Mouse (Mus musculus) testis, postnatal 10 days (tissue): ENCODE data around the gene Pskh1.

Experiments used
- DNase-seq: peaks from one replicate; pipeline ENCODE4 v3.0.0; 2021; ENCODE audit warnings: low spot score

Pskh1 gene

DNA sequence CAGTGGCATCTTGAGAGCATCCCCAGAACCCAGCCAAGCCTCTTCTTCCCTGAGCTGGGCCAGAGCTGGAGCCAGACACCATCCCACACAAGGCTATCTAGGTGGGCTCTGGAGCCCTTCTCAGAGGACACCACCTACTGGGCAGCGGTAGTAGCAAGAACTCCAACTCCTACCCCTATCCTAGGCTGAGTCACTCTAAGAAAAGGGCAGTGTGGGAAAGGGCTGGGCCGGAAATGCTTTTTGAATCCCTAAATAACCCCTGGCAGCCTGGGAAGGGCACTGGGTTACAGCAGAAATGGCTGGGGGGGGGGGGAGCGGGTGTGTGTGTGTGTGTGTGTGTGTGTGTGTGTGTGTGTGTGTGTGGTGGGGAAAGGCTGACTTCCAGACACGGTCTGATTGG lies 57.6 kb downstream of the Pskh1 start:
- peak; percentile 43 for DNase-seq

DNA sequence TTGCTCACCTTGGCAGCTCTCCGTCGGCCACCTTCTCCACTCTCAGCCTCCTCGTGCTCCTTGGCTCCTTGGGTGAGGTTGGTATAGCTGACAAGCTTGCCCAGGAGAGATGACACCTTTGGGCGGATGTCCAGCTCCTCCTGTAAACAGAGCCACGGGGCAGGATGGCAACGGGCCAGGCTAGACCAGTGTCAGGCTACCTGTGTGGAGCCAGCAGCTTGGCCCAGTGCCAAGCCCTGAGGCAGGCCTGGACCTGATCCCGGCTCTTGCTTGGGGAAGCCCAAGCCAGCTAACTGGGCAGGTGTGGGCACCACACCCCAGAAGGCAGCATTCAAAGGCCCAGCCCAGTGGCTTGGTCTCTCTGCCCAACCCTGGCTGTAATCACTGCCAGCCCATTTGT lies 59.1 kb downstream of the Pskh1 start:
- peak; percentile 72 for DNase-seq

DNA sequence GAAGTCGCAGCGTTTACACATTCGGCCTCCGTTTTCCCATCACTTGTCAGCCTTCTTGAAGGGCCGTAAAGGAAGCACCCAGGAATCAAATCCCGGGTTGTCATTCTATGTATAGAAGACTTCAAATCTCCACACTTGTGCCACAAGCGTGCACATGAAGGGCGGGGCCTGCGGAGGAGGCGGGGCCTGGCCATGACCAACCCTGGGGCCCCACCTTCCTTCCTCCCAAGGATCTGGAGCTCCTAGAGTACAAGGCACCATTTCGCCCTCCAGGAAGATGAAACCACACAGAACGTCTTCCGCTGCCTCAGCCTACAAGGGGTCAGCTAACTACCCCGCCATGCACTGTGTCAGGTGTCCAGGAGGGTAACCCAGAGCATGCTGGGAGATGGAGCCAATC lies 60.9 kb downstream of the Pskh1 start:
- DNase-seq: peak; percentile 49

DNA sequence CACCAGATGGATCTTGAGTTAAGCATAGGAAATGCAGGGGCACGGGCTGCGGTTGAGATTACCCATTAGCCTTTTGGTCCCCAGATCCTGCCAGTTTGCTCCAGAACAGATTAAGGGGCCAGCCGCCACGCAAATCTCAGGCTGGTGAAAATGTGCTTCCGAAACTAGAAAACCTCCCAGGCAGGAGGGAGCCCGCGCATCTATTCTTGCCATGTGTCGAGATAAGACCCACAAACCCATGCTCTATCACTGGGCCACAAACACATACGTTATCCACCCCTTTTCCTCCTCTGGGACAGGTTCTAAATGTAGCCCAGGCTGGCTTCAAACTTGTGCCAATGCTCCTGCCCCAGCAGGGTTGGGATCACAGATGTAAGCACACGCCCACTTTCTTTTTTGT lies 61.3 kb downstream of the Pskh1 start:
- DNase-seq: no peak

DNA sequence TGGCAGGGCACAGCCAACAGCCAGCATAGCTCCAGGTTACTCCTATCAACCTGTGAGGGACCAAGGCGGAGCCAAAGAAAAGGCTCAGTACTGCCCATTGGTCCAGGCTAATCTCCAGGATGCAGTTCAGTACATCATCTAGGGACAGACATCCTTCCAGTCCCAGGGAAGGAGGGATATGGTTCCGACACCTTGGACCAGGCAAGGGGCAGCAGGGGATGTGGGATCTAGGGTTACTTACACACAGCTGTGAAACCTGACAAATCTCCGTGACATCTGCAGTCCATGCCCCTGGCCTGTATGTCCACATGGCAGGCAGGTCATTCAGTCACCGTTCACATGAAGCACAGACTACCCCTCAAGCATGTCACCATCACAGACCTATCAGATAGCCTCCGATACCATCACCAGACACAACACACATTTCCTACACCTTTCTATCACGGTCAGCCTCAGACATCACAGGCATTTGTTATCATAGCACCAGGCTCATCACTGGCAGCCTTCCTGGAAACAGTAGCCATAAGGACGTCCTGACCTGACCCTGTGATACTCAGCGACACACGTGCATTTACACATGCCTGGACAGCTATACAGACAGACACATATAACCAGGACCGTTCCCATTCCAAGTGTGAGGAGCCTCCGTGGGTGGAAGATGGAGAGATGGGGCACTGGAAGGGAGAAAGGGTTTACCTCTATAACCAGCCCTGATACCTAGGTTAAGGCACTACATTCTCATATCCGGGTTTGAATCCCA lies 64.4 kb downstream of the Pskh1 start:
- DNase-seq: no peak

DNA sequence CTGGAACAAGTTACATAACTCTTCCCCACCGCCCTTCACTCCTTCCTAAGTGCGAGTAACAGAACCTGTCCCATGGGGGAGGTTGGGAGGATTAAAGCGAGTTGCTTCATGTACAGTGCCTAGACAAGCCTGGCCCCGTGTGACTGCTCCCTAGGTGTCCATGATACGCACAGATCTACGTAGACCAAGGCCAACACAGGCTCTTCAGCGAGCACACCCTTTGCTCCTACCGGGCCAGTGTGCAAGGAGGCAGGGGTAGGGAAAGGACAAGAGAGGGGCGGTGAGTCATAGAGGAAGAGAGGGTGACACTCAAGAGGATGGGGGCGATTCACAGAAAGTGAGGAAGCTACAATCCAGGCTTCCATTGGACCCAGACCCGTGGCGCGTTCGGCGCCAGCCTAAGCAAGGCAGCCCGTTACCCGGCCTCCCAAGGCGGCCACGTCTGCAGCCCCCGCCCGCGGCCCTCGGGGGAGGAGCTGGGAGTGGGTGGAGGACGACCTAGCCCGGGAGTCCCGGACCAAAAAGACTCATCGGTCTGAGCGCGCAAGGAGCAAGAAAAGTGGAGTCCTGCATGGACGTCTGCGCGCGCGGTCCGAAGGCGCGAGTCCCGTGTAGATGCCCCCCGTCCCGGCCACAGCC lies 65.1 kb downstream of the Pskh1 start:
- peak; percentile 79 for DNase-seq

DNA sequence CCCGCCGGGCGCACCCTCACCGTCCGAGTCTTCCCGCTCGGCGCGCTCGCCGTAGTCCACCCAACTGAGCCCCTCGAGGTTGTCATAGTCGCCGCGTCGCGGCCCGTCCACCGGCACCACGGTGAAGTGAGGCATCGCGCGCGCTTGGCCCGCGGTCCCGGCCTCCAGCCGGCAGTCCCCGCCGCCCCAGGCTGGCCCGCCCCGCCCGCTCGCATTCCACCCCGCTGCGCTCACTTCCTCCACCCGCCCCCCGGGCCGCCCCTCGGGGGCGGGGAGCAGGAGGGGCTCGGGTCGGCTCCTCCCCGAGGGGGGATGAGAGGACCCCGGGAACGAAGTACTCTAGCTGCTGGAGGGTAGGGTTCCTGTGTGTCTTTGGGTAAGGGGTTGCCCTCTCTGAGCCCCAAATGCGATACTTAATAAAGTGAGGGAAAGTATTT lies 65.7 kb downstream of the Pskh1 start, which contains the start of gene Slc12a4:
Gene Slc12a4 (minus strand): TSS at position 193 of the 437 bp plus-strand sequence.
- DNase-seq: peak; percentile 92

DNA sequence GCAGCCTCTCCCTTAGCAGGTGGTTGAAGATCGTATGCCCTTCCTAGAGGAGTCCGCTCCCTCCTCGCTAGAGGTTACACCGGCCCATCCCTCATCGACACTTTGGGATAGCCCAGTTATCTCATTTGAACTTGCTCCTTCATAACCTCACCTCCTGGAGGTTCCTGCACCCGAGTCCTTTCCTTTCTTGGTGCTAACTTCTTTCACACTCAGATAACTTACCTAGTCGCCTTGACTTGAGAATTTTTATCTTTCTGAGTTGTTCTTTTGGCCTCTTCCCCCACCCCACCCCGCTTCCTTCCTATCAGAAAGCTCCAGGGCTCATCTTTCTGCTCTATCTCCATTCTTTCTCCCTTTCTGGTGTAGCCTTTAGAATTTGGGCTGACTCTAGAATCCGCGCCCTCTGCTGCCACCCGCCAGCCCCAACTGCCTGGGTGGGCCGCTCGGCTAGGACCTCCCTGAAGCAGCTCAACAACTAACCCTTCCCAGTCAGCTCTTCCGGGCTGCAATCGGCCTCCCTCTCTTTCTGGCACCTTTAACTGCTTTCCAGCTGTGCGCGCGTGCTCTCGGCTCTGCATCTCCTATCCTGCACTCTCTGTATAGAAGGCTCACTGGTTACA lies 66.6 kb downstream of the Pskh1 start:
- DNase-seq: peak; percentile 74

DNA sequence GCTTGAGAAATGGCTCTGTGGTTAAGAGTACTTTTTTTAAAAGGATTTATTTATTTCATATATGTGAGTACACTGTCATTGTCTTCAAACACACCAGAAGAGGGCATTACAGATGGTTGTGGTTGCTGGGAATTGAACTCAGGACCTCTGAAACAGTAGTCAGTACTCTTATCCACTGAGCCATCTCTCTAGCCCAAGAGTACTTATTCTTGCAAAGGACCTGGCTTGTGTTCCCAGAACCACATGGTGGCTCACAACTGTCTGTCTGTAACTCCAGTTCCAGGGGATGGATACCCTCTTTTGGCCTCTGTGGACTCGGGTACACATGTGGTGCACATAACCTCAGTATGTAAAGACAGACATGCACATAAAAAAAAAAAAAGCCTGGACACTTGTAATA lies 69.1 kb downstream of the Pskh1 start:
- DNase-seq: no peak

DNA sequence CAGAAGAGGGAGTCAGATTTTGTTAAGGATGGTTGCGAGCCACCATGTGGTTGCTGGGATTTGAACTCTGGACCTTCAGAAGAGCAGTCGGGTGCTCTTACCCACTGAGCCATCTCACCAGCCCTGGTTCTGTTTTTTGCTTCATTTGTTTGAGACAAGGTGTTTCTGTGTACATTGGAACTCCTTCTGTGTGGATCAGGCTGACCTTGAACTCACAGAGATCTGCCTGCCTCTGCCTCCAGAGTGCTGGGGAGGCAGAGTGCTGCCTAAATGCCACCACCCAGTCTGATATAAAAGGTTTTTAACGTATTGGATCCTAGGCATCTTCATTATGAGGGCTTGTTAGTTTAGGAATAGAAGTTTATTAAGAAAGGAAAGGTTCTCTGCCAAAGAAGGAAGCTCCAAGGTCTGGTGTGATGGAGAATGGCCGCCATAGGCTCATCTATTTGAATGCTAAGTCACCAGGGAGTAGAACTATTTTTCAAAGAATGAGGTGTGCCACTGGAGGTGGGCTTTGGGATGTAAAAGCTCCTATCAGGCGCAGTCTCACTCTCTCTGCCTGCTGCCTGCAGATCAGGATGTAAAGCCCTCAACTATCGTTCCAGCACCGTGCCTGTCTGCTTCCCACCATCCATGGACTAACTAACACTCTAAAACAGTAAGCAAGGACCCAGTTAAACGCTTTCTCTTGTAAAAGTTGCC lies 70.9 kb downstream of the Pskh1 start:
- DNase-seq: no peak

DNA sequence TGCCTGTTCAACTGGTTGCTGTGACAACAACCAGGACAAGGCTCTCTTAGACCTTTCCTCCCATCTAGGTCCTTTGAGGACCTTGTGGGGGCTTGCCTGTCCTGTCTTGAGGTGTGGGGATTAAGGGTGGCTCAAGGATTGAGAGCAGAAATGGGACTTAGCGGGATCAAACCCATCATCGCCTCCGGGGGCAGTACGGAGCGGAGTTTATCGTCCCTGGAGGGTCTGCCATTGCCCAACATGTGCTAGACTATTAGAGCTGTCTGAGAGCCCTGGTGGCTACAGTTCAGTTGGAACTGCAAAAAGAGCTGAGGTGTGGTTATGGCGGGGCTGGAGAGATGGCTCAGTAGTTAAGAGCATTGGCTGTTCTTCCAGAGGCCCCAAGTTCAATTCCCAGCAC lies 75.1 kb downstream of the Pskh1 start:
- DNase-seq: no peak

DNA sequence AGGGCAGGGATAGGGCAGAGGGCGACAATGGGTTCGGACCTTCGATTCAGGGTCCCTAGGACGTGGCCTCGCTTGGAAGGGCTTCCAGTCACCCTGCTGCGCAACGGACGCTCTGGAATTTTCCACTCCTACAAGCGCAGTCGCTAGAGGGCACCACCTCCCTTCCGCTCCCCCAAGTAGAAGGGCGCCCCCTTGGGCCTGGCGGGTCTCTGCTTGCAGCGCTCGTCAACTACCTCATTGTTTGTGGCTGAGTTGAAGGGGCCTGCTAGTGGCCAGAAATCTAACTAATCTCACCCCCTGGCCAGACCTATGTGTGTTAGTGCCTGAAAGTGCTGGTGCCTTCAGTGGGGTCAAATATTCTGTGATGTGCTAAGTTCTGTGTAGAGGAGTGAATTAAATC lies 79.1 kb downstream of the Pskh1 start, which contains the start of gene Dpep3:
Gene Dpep3 (minus strand): TSS at position 105 of the 400 bp plus-strand sequence.
- DNase-seq: no peak

DNA sequence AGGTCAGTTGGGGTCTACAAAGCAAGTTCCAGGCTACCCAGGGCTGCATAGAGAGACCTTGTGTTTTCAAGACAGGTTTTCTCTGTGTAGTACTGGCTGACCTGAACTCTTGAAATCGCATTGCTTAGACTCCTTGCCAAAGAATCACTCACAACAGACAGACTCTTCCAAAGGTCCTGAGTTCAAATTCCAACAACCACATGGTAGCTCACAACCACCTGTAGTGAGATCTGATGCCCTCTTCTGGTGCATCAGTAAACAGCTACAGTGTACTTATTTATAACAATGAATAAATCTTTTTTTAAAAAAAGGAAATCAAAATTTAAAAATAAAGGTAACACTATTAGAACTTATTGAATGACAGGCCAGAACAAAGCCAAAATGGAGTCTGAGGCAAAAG lies 80.9 kb downstream of the Pskh1 start:
- DNase-seq: no peak
